Mouse (Mus musculus) erythroblast, embryonic 14.5 days (primary cell): Measurements from ENCODE around the gene Srd5a1.

Experiments used
- GATA1 ChIP-seq: IDR thresholded peaks from 2 replicates; pipeline ENCODE4 v1.6.1; 2012; ENCODE audit warnings: low read length, inconsistent platforms, mixed read lengths
- TAL1 ChIP-seq: IDR thresholded peaks from 3 replicates; pipeline ENCODE4 v1.6.1; 2012; ENCODE audit warnings: low read length, inconsistent platforms, mixed read lengths

DNA sequence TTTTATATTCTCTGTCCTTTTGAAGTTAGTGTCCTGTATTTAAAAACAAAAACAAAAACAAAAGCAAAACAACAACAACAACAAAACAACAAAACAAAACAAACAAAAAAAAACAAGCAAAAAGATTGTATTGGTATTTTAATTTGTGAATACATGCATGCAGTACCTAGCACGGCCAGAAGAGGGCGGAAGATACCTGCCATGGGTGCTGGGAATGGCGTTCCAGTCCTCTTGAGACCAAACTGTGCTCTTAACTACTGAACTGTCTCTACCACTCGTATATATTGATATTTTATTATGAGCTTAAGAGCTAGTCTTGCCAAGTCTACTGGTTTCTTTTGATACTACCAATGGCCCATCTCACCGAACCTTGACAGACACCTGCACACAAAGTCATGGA, 58.2 kb downstream of the Srd5a1 start:
- no peak for TF ChIP-seq TAL1
- TF ChIP-seq GATA1: no peak
